Mouse (Mus musculus): ENCODE data around the gene Fbp2. TPM values are rescaled to one million over a fixed set of nuclear protein-coding genes. Genes with fewer than 3 reads are reported as not detected.

The Fbp2 gene
- 0.88 and 1.1 TPM in 2 replicates for polyA plus RNA-seq (2012; rRNA removed)

DNA sequence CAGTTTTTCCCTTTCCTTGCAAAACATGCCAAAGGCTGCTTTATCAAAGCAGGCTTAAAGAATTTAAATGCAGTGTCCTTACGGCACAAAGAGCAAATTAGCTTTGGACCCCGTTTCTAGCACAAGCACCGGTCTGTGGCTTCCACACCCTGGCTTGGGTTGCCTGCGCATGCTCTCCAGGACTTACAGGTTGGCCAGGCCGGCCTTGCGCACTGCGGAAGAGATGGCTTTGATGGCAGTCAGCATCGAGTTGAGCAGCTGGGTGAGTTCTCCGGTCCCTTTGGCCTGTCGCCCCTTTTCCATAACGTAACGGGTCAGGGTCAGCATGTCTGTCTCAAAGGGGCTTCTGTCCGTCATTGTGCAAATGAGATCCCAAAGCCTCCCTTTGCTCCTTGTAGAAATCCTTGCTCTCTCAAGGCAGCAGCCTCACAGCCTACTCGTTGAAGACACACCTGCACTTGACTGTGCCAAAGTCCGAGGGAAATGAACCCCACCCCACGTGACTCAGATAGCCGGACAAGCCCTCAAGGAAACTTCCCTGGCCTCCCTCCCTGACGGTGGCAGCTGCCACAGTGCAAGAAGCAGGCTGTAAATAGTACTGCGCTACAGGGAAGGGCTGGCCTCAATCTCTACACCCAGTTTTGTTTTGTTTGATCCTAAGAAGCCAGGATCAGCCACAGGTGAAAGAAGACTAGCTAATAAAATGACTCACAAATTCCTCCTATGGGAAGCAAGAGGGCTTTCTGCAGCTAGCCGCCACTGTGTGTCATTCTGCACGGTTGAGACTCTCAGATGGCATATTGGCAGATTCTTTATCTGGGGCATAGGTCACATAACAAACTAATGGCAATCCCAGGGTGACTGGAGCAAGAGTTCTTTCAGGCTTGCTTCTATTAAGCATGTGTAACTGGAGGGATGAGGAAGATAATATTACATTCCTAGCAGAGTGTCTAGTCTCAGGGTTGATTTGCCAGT is at the start of gene Fbp2:
Fbp2 (minus strand) TSS at position 482 of the 975 bp plus-strand sequence.

DNA sequence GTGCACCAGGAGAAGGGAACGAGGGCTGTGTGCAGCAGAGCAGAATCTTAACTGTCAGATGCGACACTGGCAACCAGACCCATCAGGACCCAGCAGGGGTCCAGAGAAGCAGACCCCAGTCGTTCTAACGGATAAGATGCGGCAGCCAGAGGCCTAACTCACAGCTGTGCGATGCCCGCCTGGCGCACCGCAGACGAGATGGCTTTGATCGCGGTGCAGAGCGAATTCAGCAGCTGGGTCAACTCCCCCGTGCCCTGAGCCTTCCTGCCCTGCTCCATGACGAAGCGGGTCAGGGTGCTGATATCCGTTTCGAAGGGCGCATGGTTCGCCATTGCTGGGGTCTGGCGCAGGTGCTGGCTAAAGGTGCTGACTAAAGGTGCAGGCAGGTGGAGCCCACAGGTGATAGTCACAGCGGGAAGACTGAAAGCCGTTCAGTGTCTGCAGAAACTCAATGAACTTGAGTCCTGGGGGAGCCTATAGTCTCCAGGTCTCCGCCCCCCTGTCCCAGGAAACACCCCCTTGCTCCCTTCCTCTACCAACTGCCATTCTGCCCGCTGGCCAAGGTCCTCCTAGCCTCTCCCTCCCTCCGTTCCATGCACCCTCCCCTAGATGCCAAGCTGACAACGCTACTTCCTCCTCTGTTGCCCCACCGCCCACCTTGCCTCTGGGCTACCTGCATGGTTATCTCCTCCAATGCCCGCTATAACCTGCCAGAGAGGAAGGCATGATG is 29.7 kb upstream of the Fbp2 start, which contains the start of gene Fbp1:
Fbp1 (minus strand) TSS at position 571 of the 730 bp plus-strand sequence.

Other genes starting within 250 kb of the Fbp2 start
- 4.2 and 4.7 TPM in 2 replicates for gene 6720489N17Rik, start 234.2 kb downstream of the Fbp2 start, polyA plus RNA-seq (2012; rRNA removed)
- gene Platr25, start 97.7 kb downstream of the Fbp2 start, polyA plus RNA-seq (2012; rRNA removed) = 18.4 and 20.3 TPM in 2 replicates
- 4.8 and 5.5 TPM in 2 replicates for gene Gm5141, start 72.6 kb downstream of the Fbp2 start, polyA plus RNA-seq (2012; rRNA removed)
- gene Fbp1, start 29.9 kb upstream of the Fbp2 start, polyA plus RNA-seq (2012; rRNA removed) = 0.17 and 0.27 TPM in 2 replicates
- gene 2010111I01Rik, start 106.5 kb upstream of the Fbp2 start, polyA plus RNA-seq (2012; rRNA removed) = 31.0 and 42.3 TPM in 2 replicates

Measured in central nervous system, embryonic 18 days (tissue).